Mouse (Mus musculus) small intestine, adult 2 months (tissue): ENCODE results near the gene Esrrg.

Experiments
- CTCF ChIP-seq: fragments of 200-500 bp; IDR thresholded peaks from 2 replicates; pipeline ENCODE4 v1.5.1; 2012; ENCODE audit warnings: low read depth, mild to moderate bottlenecking, control low read depth, inconsistent platforms, low read length, moderate library complexity, mixed read lengths; ENCODE audit not compliant: insufficient replicate concordance, insufficient read length; ENCODE audit errors: extremely low read depth
- POLR2A ChIP-seq: fragments of 200-500 bp; IDR thresholded peaks from 2 replicates; pipeline ENCODE4 v1.6.1; 2012; ENCODE audit warnings: low read depth, mild to moderate bottlenecking, control low read depth, inconsistent platforms, low read length, moderate library complexity

DNA sequence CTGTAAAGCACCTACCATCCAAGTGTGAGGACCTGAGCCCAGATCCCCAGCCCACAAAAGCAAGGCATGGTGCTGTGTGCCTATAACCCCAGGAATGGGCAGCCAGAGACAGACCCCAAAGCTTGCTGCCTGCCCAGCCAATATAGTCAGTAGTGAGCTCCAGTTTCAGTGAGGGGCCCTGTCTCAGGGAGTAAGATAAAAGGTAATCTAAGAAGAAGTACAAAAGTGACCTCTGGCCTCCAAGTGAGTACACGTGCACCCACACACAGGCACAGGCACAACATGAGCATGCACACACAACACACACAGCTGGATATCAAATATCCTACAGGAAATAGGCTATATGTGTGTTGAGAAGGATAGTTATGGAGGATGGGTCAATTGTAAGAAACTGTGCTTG is 286.9 kb downstream of the Esrrg start:
- no peak for TF ChIP-seq CTCF
- no peak for TF ChIP-seq POLR2A
